Mouse (Mus musculus): ENCODE measurements around the gene Gm48552.

DNA sequence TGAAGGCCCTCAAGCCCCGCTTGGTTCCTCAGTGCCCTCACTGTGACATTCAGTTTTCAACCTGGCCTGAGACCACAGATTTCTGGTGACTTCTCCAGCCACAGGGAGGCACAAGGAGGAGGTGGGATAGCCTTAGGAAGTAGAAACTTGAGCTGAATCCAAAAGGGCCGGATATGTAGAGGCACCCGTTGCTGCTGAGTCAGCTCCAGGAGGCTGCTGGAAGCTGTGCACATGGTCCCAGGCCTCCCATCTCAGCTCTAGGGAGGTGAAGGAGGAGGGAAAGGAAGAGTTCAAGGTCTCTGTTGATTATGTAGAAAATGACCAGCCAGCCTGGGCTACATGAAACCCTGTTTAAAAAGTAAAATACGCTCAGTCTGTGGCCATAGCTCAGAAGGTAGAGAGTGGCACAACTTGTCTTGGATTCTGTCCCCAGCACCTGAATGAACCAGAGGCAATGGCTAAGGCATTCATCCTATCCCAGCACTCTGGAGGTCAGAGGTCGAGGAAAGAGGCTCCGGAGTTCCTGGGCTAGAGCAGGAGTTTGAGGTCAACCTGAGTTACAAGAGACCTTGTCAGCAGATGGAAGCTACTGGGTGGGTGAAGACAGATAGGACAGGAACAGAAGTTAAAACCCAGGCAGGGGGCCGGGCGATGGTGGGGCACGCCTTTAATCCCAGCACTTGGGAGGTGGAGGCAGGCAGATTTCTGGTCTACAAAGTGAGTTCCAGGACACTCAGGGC, 33.9 kb upstream of the Gm48552 start:
- TF ChIP-seq CTCF (IDR thresholded peaks at IDR 0.05) (no peak), POLR2A (IDR thresholded peaks at IDR 0.05; ENCODE audit: insufficient read depth, low read depth, low read length) (no peak), EP300 (IDR thresholded peaks at IDR 0.05; ENCODE audit: insufficient read depth, low read depth, low read length) (no peak)

All from heart, adult 2 months (tissue).